Mouse (Mus musculus) liver, adult (tissue): ENCODE measurements around the gene Tmie.

Experiments used
- GATA4 ChIP-seq: IDR thresholded peaks from 2 replicates; pipeline ENCODE4 v1.6.1; 2014; ENCODE audit warnings: mild to moderate bottlenecking, low read length; ENCODE audit not compliant: insufficient replicate concordance

The Tmie gene

DNA sequence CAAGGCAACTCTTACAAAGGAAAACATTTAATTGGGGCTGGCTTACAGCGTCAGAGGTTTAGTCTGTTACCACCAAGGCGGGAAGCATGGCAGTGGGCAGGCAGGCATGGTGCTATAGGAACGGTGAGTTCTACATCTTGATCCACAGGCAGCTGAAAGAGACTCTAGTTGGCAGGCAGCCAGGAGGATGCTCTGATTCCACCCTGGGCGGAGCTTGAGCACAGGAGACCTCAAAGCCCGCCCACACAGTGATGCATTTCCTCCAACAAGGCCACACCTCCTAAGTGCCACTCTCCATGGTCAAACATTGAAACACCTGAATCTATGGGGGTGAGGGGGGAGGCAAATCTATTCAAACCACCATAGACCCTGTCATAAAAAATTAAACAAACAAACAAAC is 46.9 kb downstream of the Tmie start:
- no peak for TF ChIP-seq GATA4

- no peak for TF ChIP-seq GATA4
Measured at GRCm38 (mm10) chr9:110826390-110826789, 53.5 kb downstream of the Tmie start, which contains the start of gene Prss43. Gene Prss43 (plus strand): TSS chr9:110826690.

GRCm38 (mm10) chr9:110825832-110826231 is 54.1 kb downstream of the Tmie start:
- TF ChIP-seq GATA4, result no peak

DNA sequence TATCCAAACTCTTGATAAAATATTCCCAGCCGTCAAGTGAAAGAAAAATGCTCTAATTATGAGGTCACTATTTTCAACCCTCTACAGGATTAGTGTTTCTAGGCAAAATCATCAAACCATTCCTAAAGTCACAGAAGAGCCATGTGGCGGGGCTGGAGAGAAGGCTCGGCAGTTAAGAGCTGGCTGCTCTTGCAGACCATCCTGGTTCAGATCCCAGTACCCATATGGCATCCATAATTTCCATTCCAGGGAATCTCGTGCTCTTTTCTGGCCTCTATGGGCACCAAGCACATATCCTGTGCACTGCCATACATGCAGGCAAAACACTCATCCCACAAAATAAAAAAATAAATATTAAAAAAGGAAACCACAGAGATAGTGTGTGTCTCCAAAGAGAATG is 54.5 kb downstream of the Tmie start:
- TF ChIP-seq GATA4, result no peak

- TF ChIP-seq GATA4, result no peak
Measured at GRCm38 (mm10) chr9:110821436-110821835, 58.5 kb downstream of the Tmie start.
